Mouse (Mus musculus): ENCODE results near the gene Irf8. TPM values are rescaled to one million over a fixed set of nuclear protein-coding genes. Genes with fewer than 3 reads are reported as not detected.
"Not testable (repeated sequence)": the region's sequence is repeated elsewhere in the genome, so short reads cannot be mapped to it uniquely, and the experiment has no call there.

Irf8 gene
- polyA plus RNA-seq, 1 experiment from 2014 or later = 41.9 TPM

DNA sequence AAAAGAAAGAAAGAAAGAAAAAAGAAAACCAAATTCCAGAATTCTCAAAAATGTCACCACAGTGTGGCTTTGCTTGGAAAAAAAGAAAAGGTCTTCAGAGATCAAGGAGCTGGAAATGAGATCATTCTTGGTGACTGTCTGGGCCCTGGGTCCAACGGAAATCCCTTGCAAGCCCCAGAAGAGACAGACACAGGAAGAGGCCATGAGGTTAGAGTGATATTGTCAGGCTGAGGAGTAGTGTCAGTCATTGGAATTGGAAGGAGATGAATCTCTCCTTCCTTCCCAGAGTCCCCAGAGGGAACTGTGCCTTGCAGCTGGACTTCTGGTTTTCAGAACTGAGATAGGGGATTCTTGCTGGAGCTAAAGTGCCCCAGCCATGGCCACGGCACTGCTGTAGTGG is 36.6 kb upstream of the Irf8 start:
- no peak overlapping the region for H3K4me3 ChIP-seq (replicated peaks)
- 68% methylated on average over 2 of the region's 2 CpGs for WGBS
- no peak overlapping the region for H3K9ac ChIP-seq
- no peak for ATAC-seq
- peak overlapping the region; percentile 9; the same call in 1 of the 2 replicates for H3K27ac ChIP-seq
- no peaks in the 10 kb centered on the region for H3K36me3 ChIP-seq
- H3K27me3 ChIP-seq (replicated peaks) = no peaks in the 10 kb centered on the region
- H3K4me1 ChIP-seq (replicated peaks) = peaks cover 35% of the 10 kb centered on the region
- no peaks in the 10 kb centered on the region for H3K9me3 ChIP-seq
- no peak overlapping the region for H3K4me2 ChIP-seq (replicated peaks)

DNA sequence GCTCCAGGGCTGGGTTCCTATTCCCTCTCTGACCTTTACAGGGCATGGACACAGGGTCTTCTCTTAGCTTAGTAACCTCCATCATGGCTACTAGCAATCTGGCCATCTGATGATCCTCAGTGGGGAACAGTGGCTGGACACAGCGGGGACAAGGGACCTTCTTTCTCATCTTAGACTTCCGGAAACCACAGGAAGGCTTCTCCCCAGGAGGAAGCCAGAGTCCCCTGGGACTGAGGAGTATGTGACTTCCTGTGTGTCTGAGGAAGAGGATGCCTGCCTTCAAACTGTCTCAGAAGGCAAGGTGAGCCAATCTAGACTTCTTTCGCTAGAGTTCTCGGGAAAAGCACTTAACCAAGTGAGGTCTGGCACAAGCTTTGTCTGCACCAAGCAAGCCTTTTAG is 36.1 kb upstream of the Irf8 start:
- Histone ChIP-seq H3K4me3 (replicated peaks) (no peak overlapping the region), H3K27me3 (replicated peaks) (no peaks in the 10 kb centered on the region), H3K4me2 (replicated peaks) (no peak overlapping the region), H3K9ac (no peak overlapping the region), H3K9me3 (no peaks in the 10 kb centered on the region), H3K4me1 (replicated peaks) (peaks cover 31% of the 10 kb centered on the region), H3K27ac (peak overlapping the region; percentile 9; the same call in 1 of the 2 replicates), H3K36me3 (no peaks in the 10 kb centered on the region)
- WGBS = 92% methylated on average over 4 of the region's 4 CpGs
- no peak for ATAC-seq

GRCm38 (mm10) chr8:120701758-120702465 is 34.2 kb upstream of the Irf8 start:
- Histone ChIP-seq H3K27ac (no peak overlapping the region), H3K36me3 (no peaks in the 10 kb centered on the region), H3K9me3 (no peaks in the 10 kb centered on the region), H3K4me2 (replicated peaks) (no peak overlapping the region), H3K4me3 (replicated peaks) (no peak overlapping the region), H3K27me3 (replicated peaks) (no peaks in the 10 kb centered on the region), H3K4me1 (replicated peaks) (peaks cover 16% of the 10 kb centered on the region), H3K9ac (no peak overlapping the region)
- peak; percentile 78 for ATAC-seq
- WGBS = 54% methylated on average over 19 of the region's 19 CpGs

- Histone ChIP-seq H3K9ac (no peak overlapping the region), H3K27me3 (replicated peaks) (no peaks in the 10 kb centered on the region), H3K9me3 (no peaks in the 10 kb centered on the region), H3K4me2 (replicated peaks) (no peak overlapping the region), H3K4me3 (replicated peaks) (no peak overlapping the region), H3K4me1 (replicated peaks) (0 out of 2 replicates have a peak, but pooled peaks cover 8% of the 10 kb centered on the region), H3K27ac (no peak overlapping the region), H3K36me3 (no peaks in the 10 kb centered on the region)
- ATAC-seq = no peak
- WGBS = 40% methylated on average over 9 of the region's 9 CpGs
Observed at GRCm38 (mm10) chr8:120704203-120704602, 32.0 kb upstream of the Irf8 start.

- Histone ChIP-seq H3K9ac (no peak overlapping the region), H3K27ac (no peak overlapping the region), H3K27me3 (replicated peaks) (no peaks in the 10 kb centered on the region), H3K9me3 (no peaks in the 10 kb centered on the region), H3K4me3 (replicated peaks) (no peak overlapping the region), H3K4me2 (replicated peaks) (no peak overlapping the region), H3K36me3 (no peaks in the 10 kb centered on the region), H3K4me1 (replicated peaks) (0 out of 2 replicates have a peak, but pooled peaks cover 8% of the 10 kb centered on the region)
- WGBS = 85% methylated on average over 15 of the region's 15 CpGs
- no peak for ATAC-seq
Observed at GRCm38 (mm10) chr8:120705163-120705562, 31.0 kb upstream of the Irf8 start.

- Histone ChIP-seq H3K4me2 (replicated peaks) (no peak overlapping the region), H3K4me1 (replicated peaks) (0 out of 2 replicates have a peak, but pooled peaks cover 5% of the 10 kb centered on the region), H3K9me3 (no peaks in the 10 kb centered on the region), H3K4me3 (replicated peaks) (no peak overlapping the region), H3K27me3 (replicated peaks) (no peaks in the 10 kb centered on the region), H3K36me3 (no peaks in the 10 kb centered on the region), H3K27ac (no peak overlapping the region), H3K9ac (no peak overlapping the region)
- 72% methylated on average over 3 of the region's 3 CpGs for WGBS
- ATAC-seq = no peak
Observed at GRCm38 (mm10) chr8:120706193-120706592, 30.0 kb upstream of the Irf8 start.

- Histone ChIP-seq H3K4me2 (replicated peaks) (no peak overlapping the region), H3K27ac (no peak overlapping the region), H3K9ac (no peak overlapping the region), H3K4me1 (replicated peaks) (0 out of 2 replicates have a peak, but pooled peaks cover 1% of the 10 kb centered on the region), H3K36me3 (no peaks in the 10 kb centered on the region), H3K4me3 (replicated peaks) (no peak overlapping the region), H3K9me3 (no peaks in the 10 kb centered on the region), H3K27me3 (replicated peaks) (no peaks in the 10 kb centered on the region)
- ATAC-seq = no peak
- 76% methylated on average over 10 of the region's 10 CpGs for WGBS
Observed at GRCm38 (mm10) chr8:120709176-120709575, 27.0 kb upstream of the Irf8 start.

DNA sequence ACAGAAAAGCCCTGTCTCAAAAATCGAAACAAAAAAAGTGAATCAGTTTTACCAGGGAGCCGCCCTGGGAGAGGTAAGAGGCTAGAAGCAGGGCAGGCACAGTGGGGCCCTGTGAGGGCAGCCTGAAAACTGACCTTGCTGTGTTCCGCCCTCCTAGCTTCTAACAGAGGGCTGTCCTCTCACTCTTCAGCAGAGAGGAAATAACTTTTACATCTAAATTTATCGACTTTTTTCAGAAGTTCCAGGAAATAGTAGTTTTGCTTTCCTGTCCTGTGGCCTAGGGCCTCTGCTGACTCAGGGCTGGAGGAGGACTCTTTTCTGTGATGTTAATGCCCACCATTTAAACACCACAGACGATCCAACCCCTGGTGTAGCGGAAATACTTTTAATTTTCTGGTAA is 21.0 kb upstream of the Irf8 start:
- 0 out of 2 replicates have a peak, but pooled peaks have one; percentile 31 for ATAC-seq
- 66% methylated on average over 6 of the region's 6 CpGs for WGBS
- Histone ChIP-seq H3K4me3 (replicated peaks) (no peak overlapping the region), H3K4me1 (replicated peaks) (peaks cover 6% of the 10 kb centered on the region; the same call in 1 of the 2 replicates), H3K27me3 (replicated peaks) (no peaks in the 10 kb centered on the region), H3K9ac (no peak overlapping the region), H3K9me3 (no peaks in the 10 kb centered on the region), H3K4me2 (replicated peaks) (no peak overlapping the region), H3K36me3 (no peaks in the 10 kb centered on the region), H3K27ac (no peak overlapping the region)

GRCm38 (mm10) chr8:120715996-120716680 is 20.0 kb upstream of the Irf8 start:
- no peaks in the 10 kb centered on the region for H3K27me3 ChIP-seq (replicated peaks)
- no peak overlapping the region for H3K27ac ChIP-seq
- peaks cover 6% of the 10 kb centered on the region; the same call in 1 of the 2 replicates for H3K4me1 ChIP-seq (replicated peaks)
- H3K4me3 ChIP-seq (replicated peaks) = no peak overlapping the region
- no peak overlapping the region for H3K9ac ChIP-seq
- no peak overlapping the region for H3K4me2 ChIP-seq (replicated peaks)
- no peaks in the 10 kb centered on the region for H3K36me3 ChIP-seq
- ATAC-seq = no peak
- WGBS = 73% methylated on average over 15 of the region's 15 CpGs
- H3K9me3 ChIP-seq = no peaks in the 10 kb centered on the region

DNA sequence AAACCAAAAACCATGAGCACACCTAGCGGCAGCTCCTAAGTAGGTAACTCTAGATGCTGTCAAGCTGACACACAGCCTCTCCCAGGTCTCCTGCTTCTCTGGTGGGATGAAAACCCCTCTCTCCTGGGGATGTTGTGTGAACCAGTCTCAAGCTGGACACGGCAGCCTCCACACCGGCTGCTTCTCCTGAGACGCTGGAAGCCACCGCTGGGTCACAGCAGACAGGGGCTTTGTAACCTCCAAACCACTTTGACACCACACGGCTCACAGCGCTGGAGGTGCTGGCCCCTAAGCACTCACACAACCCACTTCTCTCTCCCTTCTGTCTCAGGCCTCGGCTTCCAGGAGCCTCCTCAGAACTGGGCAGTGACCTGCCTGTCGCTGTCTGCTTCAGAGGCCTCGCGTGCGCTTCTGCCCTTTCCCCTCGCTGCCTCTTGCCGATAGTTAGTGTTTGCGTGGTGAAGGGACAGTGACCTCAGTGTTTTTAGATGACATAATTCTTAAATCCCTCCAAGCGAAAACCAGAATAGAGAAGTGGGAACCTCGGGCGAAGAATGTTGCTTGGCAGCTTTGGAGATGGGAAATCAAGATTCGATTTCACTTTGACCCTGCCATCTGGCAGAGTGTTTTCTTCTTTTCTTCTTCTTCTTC is 16.4 kb upstream of the Irf8 start:
- Histone ChIP-seq H3K27ac (no peak overlapping the region), H3K4me2 (replicated peaks) (no peak overlapping the region), H3K36me3 (no peaks in the 10 kb centered on the region), H3K4me1 (replicated peaks) (peaks cover 6% of the 10 kb centered on the region; the same call in 1 of the 2 replicates), H3K9ac (no peak overlapping the region), H3K27me3 (replicated peaks) (no peaks in the 10 kb centered on the region), H3K4me3 (replicated peaks) (no peak overlapping the region), H3K9me3 (no peaks in the 10 kb centered on the region)
- WGBS = 61% methylated on average over 19 of the region's 19 CpGs
- ATAC-seq = no peak

DNA sequence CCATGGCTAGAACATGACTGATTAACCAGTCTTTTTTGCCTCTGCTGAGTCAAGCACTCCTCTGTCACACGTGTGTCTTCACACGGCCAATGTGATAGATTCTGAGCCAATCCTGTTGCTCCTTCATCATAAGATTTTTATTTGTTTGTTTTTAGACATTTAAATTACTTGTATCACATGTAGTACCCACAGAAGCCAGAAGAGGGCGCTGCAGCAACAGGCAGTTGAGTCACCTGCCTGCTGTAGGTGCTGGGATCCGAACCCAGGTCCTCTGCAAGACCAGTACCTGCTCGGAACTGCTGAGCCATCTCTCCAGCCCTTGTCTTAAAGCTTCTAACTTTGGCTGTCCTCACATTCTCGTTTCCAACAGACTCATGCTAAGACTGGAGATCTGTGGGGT is 13.1 kb upstream of the Irf8 start:
- Histone ChIP-seq H3K4me3 (replicated peaks) (no peak overlapping the region), H3K9ac (no peak overlapping the region), H3K9me3 (no peaks in the 10 kb centered on the region), H3K27me3 (replicated peaks) (no peaks in the 10 kb centered on the region), H3K4me1 (replicated peaks) (peaks cover 6% of the 10 kb centered on the region; the same call in 1 of the 2 replicates), H3K36me3 (no peaks in the 10 kb centered on the region), H3K27ac (no peak overlapping the region), H3K4me2 (replicated peaks) (no peak overlapping the region)
- no peak for ATAC-seq
- 72% methylated on average over 6 of the region's 6 CpGs for WGBS

DNA sequence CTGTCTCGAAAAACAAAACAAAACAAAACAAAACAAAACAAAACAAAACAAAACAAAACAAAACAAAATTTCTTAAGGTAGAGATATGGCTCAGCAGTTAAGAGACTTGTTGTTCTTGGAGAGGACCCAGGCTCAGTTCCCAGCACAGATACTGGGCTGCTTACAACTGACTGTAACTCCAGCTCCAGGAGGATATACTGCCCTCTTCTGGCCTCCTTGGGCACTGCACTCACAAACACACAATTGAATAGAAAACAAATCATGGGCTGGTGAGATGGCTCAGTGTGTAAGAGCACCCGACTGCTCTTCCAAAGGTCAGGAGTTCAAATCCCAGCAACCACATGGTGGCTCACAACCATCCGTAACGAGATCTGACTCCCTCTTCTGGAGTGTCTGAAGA is 12.1 kb upstream of the Irf8 start:
- H3K27ac ChIP-seq; H3K36me3 ChIP-seq; H3K4me3 ChIP-seq (replicated peaks); H3K9ac ChIP-seq; H3K4me1 ChIP-seq (replicated peaks); H3K27me3 ChIP-seq (replicated peaks); H3K9me3 ChIP-seq; ATAC-seq; H3K4me2 ChIP-seq (replicated peaks): not testable (repeated sequence)
- WGBS = 87% methylated on average over 4 of the region's 4 CpGs

Data from intestine, embryonic 15.5 days (tissue).